Mouse (Mus musculus) hindbrain, embryonic 11.5 days (tissue): ENCODE data around the gene D930007J09Rik. TPM values are rescaled to one million over a fixed set of nuclear protein-coding genes. Genes with fewer than 3 reads are reported as not detected.

Source experiments
- ATAC-seq: fragments of 200-750 bp; cut with Nextera tagmentation; 2 replicates; pipeline ENCODE4 v1.8.0; 2017; ENCODE audit warnings: mild to moderate bottlenecking, moderate TSS enrichment, moderate library complexity; ENCODE audit not compliant: low FRiP score
- DNase-seq: peaks from one replicate; pipeline ENCODE4 v3.0.0-alpha.2; 2015; ENCODE audit warnings: low spot score
- H3K27ac ChIP-seq: fragments of 300-500 bp; sonication (generic); 2 replicates; pipeline ENCODE4 v1.5.1; 2014; ENCODE audit warnings: mild to moderate bottlenecking, low read depth, low read length
- H3K27me3 ChIP-seq: fragments of 300-500 bp; sonication (generic); 2 replicates; pipeline ENCODE4 v1.6.1; 2014; ENCODE audit warnings: mild to moderate bottlenecking, low read length, moderate library complexity, mixed read lengths; ENCODE audit not compliant: control insufficient read depth, insufficient read depth
- H3K36me3 ChIP-seq: fragments of 300-500 bp; sonication (generic); 2 replicates; pipeline ENCODE4 v1.6.1; 2014; ENCODE audit warnings: mild to moderate bottlenecking, low read length, moderate library complexity, mixed read lengths; ENCODE audit not compliant: control insufficient read depth, insufficient read depth
- H3K4me1 ChIP-seq: fragments of 300-500 bp; sonication (generic); replicated peaks from 2 replicates; pipeline ENCODE4 v1.6.1; 2014; ENCODE audit warnings: low read length, mixed read lengths; ENCODE audit not compliant: control insufficient read depth, insufficient read depth
- H3K4me2 ChIP-seq: fragments of 300-500 bp; sonication (generic); replicated peaks from 2 replicates; pipeline ENCODE4 v1.6.1; 2014; ENCODE audit warnings: mild to moderate bottlenecking, low read depth, low read length
- H3K4me3 ChIP-seq: fragments of 300-500 bp; sonication (generic); 2 replicates; pipeline ENCODE4 v1.5.1; 2014; ENCODE audit warnings: low read depth, low read length
- H3K9ac ChIP-seq: fragments of 300-500 bp; sonication (generic); 2 replicates; pipeline ENCODE4 v1.6.1; 2014; ENCODE audit warnings: low read depth, low read length
- H3K9me3 ChIP-seq: fragments of 300-500 bp; sonication (generic); 2 replicates; pipeline ENCODE4 v1.6.1; 2016; ENCODE audit warnings: low read length; ENCODE audit not compliant: control insufficient read depth
- WGBS: fragments of 180-500 bp; shearing (Covaris S2); extraction: QIAGEN DNeasy Blood & Tissue Kit; methylation state at CpG from one replicate; pipeline ENCODE4 v1.1.7; 2014; 5-methylcytosine and 5-hydroxymethylcytosine counted together
- polyA plus RNA-seq: library from polyadenylated mRNA; unstranded; fragments of >200 nt; fragmentation: Nextera tagmentation; extraction: Ambion mirVana; gene quantifications from 2 replicates; pipeline ENCODE4 v1.2.1, GENCODE M21; 2014

Gene D930007J09Rik
- polyA plus RNA-seq, 1 experiment from 2014 or later: not detected

DNA sequence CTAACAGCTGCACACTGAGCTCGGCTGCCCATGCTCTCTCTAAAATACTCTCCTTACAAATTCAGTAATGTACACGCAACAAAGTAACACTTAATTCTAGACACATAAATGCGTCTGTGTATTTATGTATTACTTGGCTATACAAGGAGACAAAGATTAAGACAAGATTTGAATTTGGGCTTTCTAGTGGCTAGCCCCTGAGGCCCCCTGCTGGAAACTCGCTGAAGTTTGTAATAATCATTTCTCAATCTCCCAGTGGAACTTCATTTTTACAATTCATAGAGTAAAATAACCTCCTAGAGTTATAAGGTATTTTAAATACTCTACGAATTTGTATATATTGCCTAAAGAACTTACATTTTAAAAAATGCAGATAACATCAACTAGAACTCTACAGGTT lies 19.6 kb downstream of the D930007J09Rik start:
- Histone ChIP-seq H3K4me1 (no peaks in the 10 kb centered on the region), H3K9ac (no peak overlapping the region), H3K4me2 (no peak overlapping the region), H3K36me3 (no peaks in the 10 kb centered on the region), H3K27me3 (no peaks in the 10 kb centered on the region), H3K9me3 (no peaks in the 10 kb centered on the region), H3K27ac (no peak overlapping the region), H3K4me3 (no peak overlapping the region)
- 62% methylated on average over 5 of the region's 5 CpGs for WGBS
- DNase-seq (no peak), ATAC-seq (no peak)

DNA sequence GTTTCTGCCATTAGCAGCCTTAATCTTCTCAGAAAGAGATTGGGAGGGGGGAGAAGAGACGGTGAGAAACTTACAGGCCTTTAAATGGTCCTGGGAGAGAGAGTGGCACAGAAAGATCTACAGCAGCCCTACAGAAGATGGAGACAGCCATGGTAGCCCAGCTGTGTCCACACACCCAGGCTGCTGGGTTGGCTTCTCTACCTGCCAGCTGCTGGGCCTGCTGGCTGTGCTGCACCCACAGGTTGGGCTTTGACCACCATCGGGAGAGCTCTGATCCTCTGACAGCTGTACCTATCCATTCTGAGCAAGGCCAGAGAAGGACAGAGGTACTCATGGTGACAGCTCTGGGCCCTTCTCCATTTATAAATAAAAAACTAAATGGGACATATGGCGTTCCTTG lies 23.8 kb downstream of the D930007J09Rik start:
- Histone ChIP-seq H3K4me1 (no peaks in the 10 kb centered on the region), H3K27me3 (no peaks in the 10 kb centered on the region), H3K4me2 (no peak overlapping the region), H3K36me3 (no peaks in the 10 kb centered on the region), H3K9me3 (no peaks in the 10 kb centered on the region), H3K9ac (no peak overlapping the region), H3K4me3 (no peak overlapping the region), H3K27ac (no peak overlapping the region)
- ATAC-seq (no peak), DNase-seq (no peak)
- 73% methylated on average over 3 of the region's 3 CpGs for WGBS

DNA sequence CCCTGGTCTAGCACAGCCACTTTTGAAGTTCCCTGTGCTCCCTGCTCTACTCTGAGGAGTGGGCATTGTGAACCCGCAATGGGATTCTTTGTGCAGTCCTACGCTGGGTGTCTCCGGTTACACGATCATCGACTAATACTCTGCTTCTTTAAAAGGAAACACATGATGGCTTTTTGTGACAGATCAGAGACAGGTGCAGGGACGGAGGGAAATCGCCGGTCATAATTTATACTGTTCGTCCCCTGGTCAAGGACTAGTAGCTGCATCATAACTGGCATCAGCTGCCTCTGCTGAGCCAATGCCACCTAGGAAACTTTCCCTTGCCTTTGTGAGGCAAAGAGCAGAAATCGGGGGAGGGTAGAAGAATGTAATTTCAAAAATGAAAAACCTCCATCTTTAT lies 26.3 kb downstream of the D930007J09Rik start:
- ATAC-seq (no peak), DNase-seq (no peak)
- WGBS: 85% methylated on average over 10 of the region's 10 CpGs
- no peaks in the 10 kb centered on the region for H3K36me3 ChIP-seq
- H3K4me2 ChIP-seq: no peak overlapping the region
- no peak overlapping the region for H3K9ac ChIP-seq
- H3K27ac ChIP-seq: no peak overlapping the region
- no peak overlapping the region for H3K4me3 ChIP-seq
- H3K9me3 ChIP-seq: no peaks in the 10 kb centered on the region
- no peaks in the 10 kb centered on the region for H3K4me1 ChIP-seq
- no peaks in the 10 kb centered on the region for H3K27me3 ChIP-seq

DNA sequence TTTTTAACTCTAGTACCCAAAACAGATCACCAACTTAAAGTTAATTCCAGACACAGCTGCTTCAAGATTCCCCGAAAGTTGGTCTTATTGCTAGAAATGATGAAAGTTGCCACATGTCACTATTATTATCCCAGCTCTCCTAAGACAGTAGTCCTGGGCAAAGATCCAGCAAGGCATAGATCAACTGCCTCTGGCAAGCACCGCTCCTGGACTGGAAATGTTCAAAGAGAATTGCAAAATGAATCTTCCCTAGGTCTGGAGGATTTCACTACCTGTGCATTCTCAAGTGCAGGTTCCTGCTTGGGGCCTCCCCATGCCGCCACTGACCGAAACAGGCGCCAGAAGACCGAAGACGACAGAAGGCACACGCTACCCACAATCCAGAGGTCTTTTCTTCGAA lies 26.8 kb downstream of the D930007J09Rik start:
- H3K4me2 ChIP-seq: no peak overlapping the region
- ATAC-seq: no peak
- H3K27me3 ChIP-seq: no peaks in the 10 kb centered on the region
- no peaks in the 10 kb centered on the region for H3K9me3 ChIP-seq
- no peak overlapping the region for H3K4me3 ChIP-seq
- DNase-seq: no peak
- WGBS: 96% methylated on average over 9 of the region's 9 CpGs
- no peaks in the 10 kb centered on the region for H3K4me1 ChIP-seq
- H3K36me3 ChIP-seq: no peaks in the 10 kb centered on the region
- H3K9ac ChIP-seq: no peak overlapping the region
- no peak overlapping the region for H3K27ac ChIP-seq

DNA sequence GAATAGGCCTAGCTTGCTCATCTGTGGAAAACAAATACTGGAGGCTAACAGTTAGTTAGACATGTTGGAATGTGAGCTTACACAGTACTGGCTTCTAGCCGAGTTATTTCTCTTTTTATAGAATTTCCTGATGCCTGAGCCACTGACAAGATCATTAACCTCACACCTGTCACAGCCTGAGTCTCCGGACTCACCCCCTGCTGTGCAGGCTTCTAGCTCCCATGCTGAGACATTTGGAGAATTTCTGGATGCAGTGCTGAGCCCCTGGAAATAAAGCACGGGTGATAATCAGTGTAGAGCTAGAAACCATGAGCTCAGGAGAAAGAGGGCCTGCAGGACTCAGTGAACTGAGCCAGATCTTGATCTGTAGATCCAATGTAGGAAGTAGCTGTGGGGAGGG lies 32.7 kb downstream of the D930007J09Rik start:
- 15% methylated on average over 3 of the region's 3 CpGs for WGBS
- no peaks in the 10 kb centered on the region for H3K9me3 ChIP-seq
- no peaks in the 10 kb centered on the region for H3K36me3 ChIP-seq
- no peaks in the 10 kb centered on the region for H3K4me1 ChIP-seq
- DNase-seq (no peak), ATAC-seq (no peak)
- H3K27ac ChIP-seq: no peak overlapping the region
- H3K4me3 ChIP-seq: no peak overlapping the region
- H3K4me2 ChIP-seq: no peak overlapping the region
- H3K9ac ChIP-seq: no peak overlapping the region
- H3K27me3 ChIP-seq: no peaks in the 10 kb centered on the region

DNA sequence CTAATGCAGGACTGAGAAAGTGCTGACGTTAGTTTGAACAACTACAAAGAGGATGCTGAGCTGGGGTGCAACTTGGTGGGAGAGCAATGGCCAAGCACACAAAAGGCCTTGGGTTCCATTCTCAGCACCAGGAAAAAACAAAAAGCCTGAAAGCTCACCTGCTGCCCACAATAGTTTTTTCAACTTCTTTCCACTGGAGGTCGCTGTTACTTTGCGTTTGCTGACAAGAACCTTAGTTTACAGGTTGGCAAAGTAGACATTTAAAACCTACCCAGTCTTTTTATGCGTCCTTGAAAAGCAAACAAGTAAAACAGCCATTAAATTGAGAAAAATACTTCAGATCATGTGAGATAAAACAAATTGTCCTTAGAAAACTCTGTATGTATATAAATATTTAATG lies 34.5 kb downstream of the D930007J09Rik start:
- WGBS: 18% methylated on average over 4 of the region's 4 CpGs
- Histone ChIP-seq H3K4me1 (no peaks in the 10 kb centered on the region), H3K36me3 (no peaks in the 10 kb centered on the region), H3K4me3 (no peak overlapping the region), H3K4me2 (no peak overlapping the region), H3K27me3 (no peaks in the 10 kb centered on the region), H3K9me3 (no peaks in the 10 kb centered on the region), H3K9ac (no peak overlapping the region), H3K27ac (no peak overlapping the region)
- no peak for ATAC-seq
- DNase-seq: peak; percentile 47

DNA sequence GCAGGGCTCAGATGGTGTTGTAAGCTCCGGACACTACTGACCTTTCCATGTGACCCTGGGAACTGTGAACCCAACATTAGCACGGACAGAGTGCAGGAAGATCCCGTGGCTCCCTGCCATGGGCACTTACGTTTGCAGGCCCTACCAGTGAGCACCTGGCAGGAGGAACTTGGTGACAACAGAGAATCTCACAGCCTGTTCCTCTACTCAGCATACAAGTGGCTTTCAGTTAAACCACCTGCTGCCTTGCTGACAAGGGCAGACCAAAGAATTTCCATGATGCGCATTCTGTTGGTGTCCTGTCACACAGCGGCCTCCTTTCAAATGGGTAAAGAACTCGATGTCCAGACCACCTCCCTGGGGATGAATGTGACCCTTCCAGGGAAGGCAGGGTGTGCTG lies 38.2 kb downstream of the D930007J09Rik start:
- no peaks in the 10 kb centered on the region for H3K36me3 ChIP-seq
- H3K9me3 ChIP-seq: no peaks in the 10 kb centered on the region
- H3K27me3 ChIP-seq: no peaks in the 10 kb centered on the region
- no peak overlapping the region for H3K4me2 ChIP-seq
- H3K4me3 ChIP-seq: no peak overlapping the region
- no peak for ATAC-seq
- H3K9ac ChIP-seq: no peak overlapping the region
- no peaks in the 10 kb centered on the region for H3K4me1 ChIP-seq
- WGBS: 21% methylated on average over 7 of the region's 7 CpGs
- no peak for DNase-seq
- H3K27ac ChIP-seq: no peak overlapping the region

DNA sequence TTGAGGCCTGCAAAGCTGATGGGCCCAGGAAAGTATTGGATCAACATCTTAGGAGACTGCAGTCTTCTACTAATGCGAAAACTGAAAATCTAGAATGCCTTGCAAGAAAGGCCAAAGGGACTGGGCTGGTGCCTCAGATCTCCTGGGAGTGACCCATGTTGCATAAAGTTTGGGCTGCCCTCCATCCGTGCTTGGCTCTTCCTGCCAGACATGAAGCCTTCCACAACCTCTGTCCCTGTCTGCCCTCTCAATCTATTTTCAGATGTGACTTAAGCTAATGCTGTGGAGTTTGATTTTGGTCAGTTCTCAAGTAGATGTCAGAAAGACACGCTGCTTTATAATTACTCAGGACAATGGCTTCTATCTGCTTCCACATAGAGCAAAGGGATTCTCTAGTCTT lies 39.5 kb downstream of the D930007J09Rik start:
- ATAC-seq: no peak
- 87% methylated on average over 3 of the region's 3 CpGs for WGBS
- H3K4me3 ChIP-seq: no peak overlapping the region

DNA sequence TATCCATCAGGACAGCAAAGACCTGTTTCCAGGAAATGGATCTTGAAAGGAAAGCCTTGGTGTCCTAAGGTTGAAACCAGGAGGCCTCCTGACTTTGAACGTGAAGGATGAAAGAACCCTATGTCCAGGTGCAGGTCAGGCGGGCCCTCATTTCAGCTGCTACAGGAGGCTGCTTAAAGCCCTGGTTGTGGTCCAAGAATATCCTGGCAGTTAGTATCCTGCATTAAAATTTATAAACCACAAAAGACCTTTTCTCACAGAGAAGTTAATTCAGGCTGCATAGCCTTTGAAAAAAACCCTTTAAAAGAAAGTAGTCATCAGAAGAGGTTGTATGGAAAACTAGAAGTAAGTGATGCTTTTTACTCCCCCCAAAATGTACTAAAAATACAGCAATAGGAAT lies 41.9 kb downstream of the D930007J09Rik start:
- no peak overlapping the region for H3K27ac ChIP-seq
- no peaks in the 10 kb centered on the region for H3K27me3 ChIP-seq
- ATAC-seq: no peak
- 79% methylated on average over 2 of the region's 2 CpGs for WGBS
- no peak overlapping the region for H3K4me3 ChIP-seq
- no peak overlapping the region for H3K4me2 ChIP-seq
- no peaks in the 10 kb centered on the region for H3K9me3 ChIP-seq
- H3K9ac ChIP-seq: no peak overlapping the region
- no peaks in the 10 kb centered on the region for H3K4me1 ChIP-seq
- no peaks in the 10 kb centered on the region for H3K36me3 ChIP-seq
- DNase-seq: no peak

More for the DNA sequence above, 39.5 kb downstream of the D930007J09Rik start:
- Histone ChIP-seq H3K9ac (no peak overlapping the region), H3K4me1 (no peaks in the 10 kb centered on the region), H3K4me2 (no peak overlapping the region), H3K27ac (no peak overlapping the region), H3K9me3 (no peaks in the 10 kb centered on the region), H3K36me3 (no peaks in the 10 kb centered on the region), H3K27me3 (no peaks in the 10 kb centered on the region)
- DNase-seq: no peak
